Mouse (Mus musculus) lung, postnatal 36 days (tissue): ENCODE measurements around the gene Cobll1.
A peak's percentile ranks its signal among the peaks of the same experiment; 100 is the strongest.

Experiments used
- DNase-seq: peaks from one replicate; pipeline ENCODE4 v3.0.0; 2022; ENCODE audit warnings: mixed read lengths

The Cobll1 gene

GRCm38 (mm10) chr2:65195233-65196010 is 43.8 kb downstream of the Cobll1 start:
- no peak for DNase-seq

- DNase-seq, result peak; percentile 18
These were observed 46.0 kb downstream of the Cobll1 start for GRCm38 (mm10) chr2:65193091-65193795.

DNA sequence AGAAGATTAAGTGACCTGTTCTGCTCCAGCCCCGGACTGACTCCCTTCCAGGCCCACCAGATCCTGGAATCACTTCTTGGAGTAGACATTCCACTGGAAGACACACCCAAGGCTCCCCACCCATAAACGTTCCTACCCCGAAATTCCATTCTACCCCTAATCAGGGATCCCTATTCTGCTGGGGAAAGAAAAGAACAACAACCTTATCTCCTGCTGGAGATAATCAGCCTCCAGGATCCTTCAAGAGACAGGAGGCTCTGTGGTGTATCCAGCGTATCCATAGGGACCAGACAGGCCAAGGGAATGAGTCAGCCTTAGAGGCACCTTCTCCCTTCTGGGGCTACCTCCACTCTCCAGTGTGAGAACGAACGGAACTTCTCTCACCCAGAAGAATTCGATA is 47.8 kb downstream of the Cobll1 start:
- peak; percentile 35 for DNase-seq

- DNase-seq, result peak; percentile 57
These were observed 49.9 kb downstream of the Cobll1 start for GRCm38 (mm10) chr2:65189346-65189745.

DNA sequence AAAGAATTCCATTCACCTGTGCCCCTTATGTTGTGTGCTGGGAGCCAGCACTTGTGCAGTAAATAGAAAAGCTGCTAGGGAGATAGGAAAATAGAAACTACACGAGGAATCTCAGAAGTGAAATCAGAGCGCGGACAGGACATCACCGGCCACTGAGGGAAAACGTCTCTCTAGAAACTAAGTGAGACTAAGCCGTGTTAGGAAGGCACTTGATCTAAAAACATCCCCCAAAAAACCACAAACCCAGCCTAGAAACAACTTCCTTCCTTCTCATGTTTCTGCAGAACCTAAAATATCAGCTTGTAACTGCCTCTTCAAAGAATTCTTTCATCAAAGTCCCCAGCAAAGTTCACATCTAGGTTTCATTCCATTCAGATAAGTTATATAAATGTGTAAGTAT is 50.6 kb downstream of the Cobll1 start:
- peak; percentile 22 for DNase-seq

DNA sequence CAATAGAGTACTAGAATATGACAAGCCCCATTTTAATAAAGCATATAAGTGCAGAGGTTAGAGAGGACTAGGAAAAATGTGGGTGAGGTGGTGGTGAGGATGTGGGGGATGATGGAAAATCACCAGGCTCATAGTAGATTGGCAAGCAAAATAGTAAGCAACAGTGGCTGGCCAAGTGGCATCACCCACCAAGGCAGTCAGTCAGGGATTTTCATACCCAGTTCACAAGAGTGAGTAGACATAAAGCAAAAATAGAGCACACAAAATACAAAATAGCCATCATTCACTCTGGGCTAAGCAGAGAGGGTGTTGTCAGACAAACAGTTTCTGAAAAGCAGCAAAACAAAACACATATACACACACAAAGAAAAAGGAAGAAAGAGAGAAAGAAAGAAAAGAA is 51.6 kb downstream of the Cobll1 start:
- DNase-seq, result no peak

DNA sequence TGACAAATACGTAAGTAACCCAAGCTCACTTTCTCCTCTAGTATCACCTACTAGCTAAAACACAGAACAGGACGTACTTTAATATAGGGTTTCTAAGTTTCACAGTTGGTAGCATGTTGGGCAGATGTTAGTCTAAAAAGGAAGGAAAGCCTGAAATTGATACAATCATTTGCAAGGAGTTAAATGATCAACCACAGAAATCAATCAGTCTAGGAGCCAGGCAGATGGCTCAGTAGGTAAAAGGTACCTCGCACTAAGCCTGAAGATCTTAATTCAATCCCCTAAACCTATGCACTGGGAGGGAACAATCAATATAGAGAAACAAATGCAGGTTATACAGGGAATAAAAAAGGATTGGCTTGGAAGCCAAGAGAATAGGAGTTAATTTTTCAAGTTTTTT is 52.0 kb downstream of the Cobll1 start:
- no peak for DNase-seq

- peak; percentile 17 for DNase-seq
These were observed 56.5 kb downstream of the Cobll1 start for GRCm38 (mm10) chr2:65182747-65183146.

DNA sequence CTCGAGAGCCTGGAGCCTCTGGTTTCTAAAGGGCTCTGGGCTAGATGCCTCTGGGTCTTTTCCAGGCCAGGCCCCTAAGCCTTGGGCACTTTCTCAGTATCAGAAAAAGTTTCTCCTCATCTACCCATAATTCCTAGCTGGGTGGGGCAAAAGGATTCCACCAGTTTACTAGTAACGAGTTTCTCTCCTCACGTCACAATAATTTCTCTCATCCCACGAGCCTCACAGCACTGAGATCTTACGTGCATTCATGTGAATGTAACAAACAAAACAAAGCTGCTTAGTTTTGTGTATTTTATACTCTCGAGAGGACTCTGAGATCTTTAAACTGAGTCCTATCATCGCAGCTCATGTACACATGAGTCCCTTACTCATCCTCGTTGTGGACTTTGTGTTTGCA is 57.5 kb downstream of the Cobll1 start:
- DNase-seq, result no peak

DNA sequence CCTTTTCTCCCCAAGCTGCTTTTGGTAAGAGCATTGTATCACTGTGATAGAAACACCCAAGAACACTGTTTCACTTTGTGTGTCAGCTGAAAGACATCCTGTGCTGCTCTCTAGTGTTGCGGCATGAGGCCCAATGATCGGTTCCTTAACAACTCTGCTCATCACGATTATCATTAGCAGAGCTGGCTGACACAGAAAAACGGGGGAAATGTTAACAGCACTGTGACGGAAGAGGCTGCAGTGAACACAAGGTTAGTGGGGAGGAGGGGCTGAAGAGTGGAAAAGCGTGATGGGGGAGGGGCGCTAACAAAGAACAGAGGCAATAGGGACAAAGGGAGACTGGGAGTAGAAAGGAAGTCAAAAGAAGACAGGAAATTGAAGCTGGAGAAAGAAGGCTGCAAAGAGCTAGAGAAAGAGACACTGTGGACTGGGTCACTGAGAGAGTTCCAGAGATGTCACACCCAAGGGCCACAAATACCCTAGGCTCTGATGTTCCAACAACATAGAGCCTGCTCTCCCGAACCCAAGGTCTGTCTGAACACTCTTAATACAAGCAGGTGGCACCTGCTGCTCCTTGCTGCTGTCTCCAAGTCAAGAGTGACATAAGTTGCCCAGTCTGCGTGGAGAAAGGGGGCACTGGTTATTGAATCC is 58.0 kb downstream of the Cobll1 start:
- peak; percentile 14 for DNase-seq

GRCm38 (mm10) chr2:65175645-65176044 is 63.6 kb downstream of the Cobll1 start:
- no peak for DNase-seq

DNA sequence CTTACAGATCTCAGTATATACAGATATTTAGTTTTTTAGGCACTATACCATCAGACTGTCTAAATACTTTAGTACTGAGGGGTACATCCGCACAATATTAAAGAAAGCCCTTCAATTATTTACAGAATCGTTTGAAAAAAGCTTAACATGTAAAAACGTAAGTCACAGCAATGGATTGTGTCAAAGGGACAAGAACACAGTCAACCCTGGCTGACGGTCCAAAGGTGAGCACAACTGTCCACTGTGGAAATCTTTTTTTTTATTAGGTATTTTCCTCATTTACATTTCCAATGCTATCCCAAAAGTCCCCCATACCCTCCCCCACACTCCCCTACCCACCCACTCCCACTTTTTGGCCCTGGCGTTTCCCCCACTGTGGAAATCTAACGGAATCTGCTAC is 67.1 kb downstream of the Cobll1 start:
- DNase-seq, result no peak

DNA sequence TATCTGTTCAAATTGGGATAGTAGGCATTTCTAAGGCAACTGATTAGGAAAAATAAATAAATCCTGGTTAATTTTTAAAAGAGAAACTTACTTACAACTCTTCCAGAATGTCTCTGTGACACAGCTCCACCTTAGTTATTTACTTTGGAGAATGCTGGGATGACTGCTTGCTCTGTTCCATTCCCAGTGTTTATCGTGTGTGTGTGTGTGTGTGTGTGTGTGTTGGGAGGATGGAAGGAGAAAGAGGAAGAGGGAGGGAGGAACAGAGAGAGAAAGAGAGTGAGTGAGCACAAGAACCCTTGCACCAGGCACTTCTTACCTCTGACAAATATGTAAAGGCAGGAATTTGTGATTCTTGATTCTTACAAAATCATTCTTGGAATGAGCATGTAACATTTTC is 67.7 kb downstream of the Cobll1 start:
- DNase-seq, result no peak

- no peak for DNase-seq
These were observed 68.3 kb downstream of the Cobll1 start for GRCm38 (mm10) chr2:65170693-65171456.

- no peak for DNase-seq
These were observed 68.9 kb downstream of the Cobll1 start for GRCm38 (mm10) chr2:65170256-65170655.

DNA sequence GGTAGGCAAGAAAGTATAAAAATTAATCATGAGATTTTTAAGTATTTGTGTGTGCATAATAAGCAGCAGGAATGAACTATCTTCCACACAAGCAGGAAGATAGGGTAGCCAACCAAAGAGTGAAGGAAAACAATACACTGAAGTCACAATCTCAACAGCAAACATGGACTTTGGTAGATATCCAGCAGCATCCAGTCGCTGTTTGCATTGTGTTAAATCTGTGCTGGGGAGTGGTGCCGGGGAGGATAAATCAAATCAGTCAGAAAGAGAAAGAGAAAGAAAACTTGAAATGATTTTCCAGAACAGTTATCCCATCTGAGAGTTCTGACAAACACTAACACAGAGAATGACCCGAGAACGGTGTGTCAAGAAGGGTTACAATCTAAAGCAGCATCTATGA is 75.2 kb downstream of the Cobll1 start:
- no peak for DNase-seq

GRCm38 (mm10) chr2:65162625-65163024 is 76.6 kb downstream of the Cobll1 start:
- DNase-seq, result no peak

- no peak for DNase-seq
These were observed 77.5 kb downstream of the Cobll1 start for GRCm38 (mm10) chr2:65161715-65162114.

DNA sequence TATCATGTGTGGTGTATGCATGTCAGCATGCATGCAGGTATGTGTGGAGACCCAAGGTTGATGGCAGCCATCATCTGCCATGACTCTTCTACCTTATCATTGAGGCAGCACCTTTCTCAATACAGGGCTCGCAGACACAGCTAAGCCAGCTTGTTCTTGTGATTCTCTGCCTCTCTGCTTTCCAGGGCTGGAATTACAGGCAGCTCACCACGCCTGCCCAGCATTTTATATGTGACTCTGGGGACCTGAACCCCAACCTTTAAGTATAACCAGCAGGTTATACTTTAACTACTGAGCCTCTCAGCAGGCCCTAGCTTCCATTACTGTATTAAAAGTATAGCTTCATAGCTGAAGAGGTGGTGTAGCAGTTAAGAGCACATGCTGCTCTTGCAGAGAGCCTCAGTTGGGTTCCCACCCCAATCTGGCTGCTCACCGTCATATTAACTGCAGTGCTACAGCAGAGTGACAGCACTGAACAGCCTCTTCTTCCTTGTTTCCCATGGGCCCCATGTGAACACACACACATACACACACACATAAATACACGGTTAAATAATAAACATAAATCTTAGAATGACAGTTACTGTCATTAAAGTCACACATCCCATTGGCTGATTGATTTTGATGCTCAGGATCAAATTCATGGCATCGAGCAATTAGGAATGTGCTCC is 81.1 kb downstream of the Cobll1 start:
- DNase-seq, result no peak

DNA sequence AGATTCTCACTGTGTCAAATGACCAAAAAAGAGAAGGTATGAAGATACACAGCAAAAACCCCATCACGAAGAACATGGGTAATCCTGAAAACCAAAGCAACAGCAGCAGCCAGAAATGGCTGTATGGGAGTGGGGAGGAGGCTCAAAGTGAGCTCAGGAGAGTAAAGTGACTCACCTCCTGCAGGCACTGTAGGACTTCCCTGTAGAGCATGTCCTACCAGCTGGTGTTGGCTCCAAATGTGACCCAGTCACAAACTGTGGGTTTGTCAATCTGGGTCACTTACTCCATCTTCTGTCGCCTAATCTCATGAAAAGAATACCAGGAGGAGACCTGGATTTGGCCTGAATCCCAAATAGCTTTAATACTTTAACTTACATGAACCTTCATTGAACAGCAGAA is 81.9 kb downstream of the Cobll1 start:
- no peak for DNase-seq

DNA sequence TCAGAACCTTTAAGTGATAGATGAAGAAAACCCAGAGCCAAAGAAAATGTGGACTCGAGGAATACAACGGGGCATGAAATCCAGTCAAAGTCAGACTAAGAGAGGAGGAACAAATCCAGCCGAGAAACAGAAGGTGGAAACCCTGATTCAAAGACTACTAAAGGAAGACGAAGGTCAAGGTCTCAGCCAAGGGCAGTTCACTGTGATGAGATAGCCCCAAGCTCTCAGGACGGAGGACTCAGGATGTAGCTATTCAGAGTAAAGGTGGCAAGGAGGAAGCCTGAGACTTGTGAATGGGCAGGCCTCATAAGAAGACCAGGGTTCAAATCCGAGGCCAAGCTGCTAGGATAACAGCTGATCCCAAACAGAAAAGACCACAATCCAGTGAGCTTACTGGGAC is 90.3 kb downstream of the Cobll1 start:
- DNase-seq, result no peak

DNA sequence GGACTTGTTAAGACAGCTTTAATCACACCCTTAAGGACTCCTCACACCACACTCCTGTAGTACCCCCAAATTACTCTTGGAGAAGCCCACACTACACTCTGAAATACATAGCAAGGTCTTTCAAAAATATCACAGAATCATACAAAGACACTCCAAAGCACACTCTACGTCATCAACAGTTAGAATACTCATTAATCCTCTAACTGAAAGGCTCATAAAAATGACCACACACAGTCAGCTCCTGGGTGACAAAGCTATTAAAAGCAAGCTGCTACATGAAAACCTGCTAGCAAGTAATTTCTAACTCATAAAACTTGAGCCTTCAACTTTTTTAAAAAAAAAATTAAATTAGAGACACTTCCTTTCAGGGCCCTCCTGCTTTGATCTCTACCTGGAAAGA is 91.8 kb downstream of the Cobll1 start:
- DNase-seq, result no peak
